Mouse (Mus musculus): ENCODE measurements around the gene Aunip. TPM values are rescaled to one million over a fixed set of nuclear protein-coding genes. Genes with fewer than 3 reads are reported as not detected.
"Not testable (repeated sequence)": the region's sequence is repeated elsewhere in the genome, so short reads cannot be mapped to it uniquely, and the experiment has no call there.

Aunip gene
- polyA plus RNA-seq, 1 experiment from 2014 or later: 2.8 TPM

- Histone ChIP-seq H3K9me3 (no peaks in the 10 kb centered on the region), H3K4me3 (no peak overlapping the region), H3K4me1 (replicated peaks) (peaks cover 6% of the 10 kb centered on the region), H3K9ac (no peak overlapping the region), H3K36me3 (no peaks in the 10 kb centered on the region), H3K27me3 (no peaks in the 10 kb centered on the region), H3K4me2 (no peak overlapping the region), H3K27ac (no peak overlapping the region)
- WGBS: 89% methylated on average over 11 of the region's 11 CpGs
- ATAC-seq (ENCODE audit: low FRiP score): no peak
Measured at GRCm38 (mm10) chr4:134489986-134490665, 20.7 kb upstream of the Aunip start.

- ATAC-seq (ENCODE audit: low FRiP score): no peak
- Histone ChIP-seq H3K27me3 (peaks cover 4% of the 10 kb centered on the region; the same call in 1 of the 2 replicates), H3K9me3 (no peaks in the 10 kb centered on the region), H3K4me3 (no peak overlapping the region), H3K27ac (no peak overlapping the region), H3K9ac (no peak overlapping the region), H3K4me1 (replicated peaks) (peaks cover 16% of the 10 kb centered on the region), H3K36me3 (no peaks in the 10 kb centered on the region), H3K4me2 (no peak overlapping the region)
- 81% methylated on average over 6 of the region's 6 CpGs for WGBS
Measured at GRCm38 (mm10) chr4:134491716-134492115, 19.1 kb upstream of the Aunip start.

- H3K36me3 ChIP-seq; H3K4me2 ChIP-seq; H3K4me3 ChIP-seq; H3K27ac ChIP-seq; ATAC-seq (ENCODE audit: low FRiP score); H3K9ac ChIP-seq; H3K27me3 ChIP-seq; H3K9me3 ChIP-seq: not testable (repeated sequence)
- H3K4me1 ChIP-seq (replicated peaks): peaks cover 35% of the 10 kb centered on the region
- WGBS: 90% methylated on average over 6 of the region's 6 CpGs
Measured at GRCm38 (mm10) chr4:134494161-134494560, 16.6 kb upstream of the Aunip start.

- ATAC-seq (ENCODE audit: low FRiP score): no peak
- peaks cover 4% of the 10 kb centered on the region; the same call in 1 of the 2 replicates for H3K27me3 ChIP-seq
- 68% methylated on average over 16 of the region's 16 CpGs for WGBS
- no peaks in the 10 kb centered on the region for H3K9me3 ChIP-seq
- H3K9ac ChIP-seq: no peak overlapping the region
- peak overlapping the region; percentile 23; the same call in 1 of the 2 replicates for H3K27ac ChIP-seq
- H3K4me1 ChIP-seq (replicated peaks): peaks cover 35% of the 10 kb centered on the region
- no peaks in the 10 kb centered on the region for H3K36me3 ChIP-seq
- no peak overlapping the region for H3K4me3 ChIP-seq
- no peak overlapping the region for H3K4me2 ChIP-seq
Measured at GRCm38 (mm10) chr4:134494780-134495545, 15.8 kb upstream of the Aunip start.

- 67% methylated on average over 5 of the region's 5 CpGs for WGBS
- no peak overlapping the region for H3K9ac ChIP-seq
- H3K27me3 ChIP-seq: peaks cover 4% of the 10 kb centered on the region; the same call in 1 of the 2 replicates
- H3K9me3 ChIP-seq: no peaks in the 10 kb centered on the region
- ATAC-seq (ENCODE audit: low FRiP score): no peak
- no peak overlapping the region for H3K27ac ChIP-seq
- H3K4me3 ChIP-seq: no peak overlapping the region
- H3K36me3 ChIP-seq: no peaks in the 10 kb centered on the region
- H3K4me1 ChIP-seq (replicated peaks): peaks cover 35% of the 10 kb centered on the region
- H3K4me2 ChIP-seq: no peak overlapping the region
Measured at GRCm38 (mm10) chr4:134495546-134495923, 15.3 kb upstream of the Aunip start.

- H3K9ac ChIP-seq: peak within 1 kb of the TSS; percentile 79
- WGBS: 2% methylated on average over 35 of the region's 35 CpGs
- H3K4me2 ChIP-seq: peak within 1 kb of the TSS; percentile 85
- H3K4me3 ChIP-seq: peak within 1 kb of the TSS; percentile 54
- peaks cover 35% of the 10 kb centered on the region for H3K4me1 ChIP-seq (replicated peaks)
- H3K27ac ChIP-seq: peak within 1 kb of the TSS; percentile 80
- no peaks in the 10 kb centered on the region for H3K36me3 ChIP-seq
- no peaks in the 10 kb centered on the region for H3K9me3 ChIP-seq
- peak; percentile 75 for ATAC-seq (ENCODE audit: low FRiP score)
- H3K27me3 ChIP-seq: peaks cover 4% of the 10 kb centered on the region; the same call in 1 of the 2 replicates
Measured at GRCm38 (mm10) chr4:134496595-134497210, 14.1 kb upstream of the Aunip start, which contains the start of gene Paqr7. Gene Paqr7 (plus strand): TSS chr4:134496697.

GRCm38 (mm10) chr4:134497223-134497622, 13.6 kb upstream of the Aunip start:
- Histone ChIP-seq H3K9me3 (no peaks in the 10 kb centered on the region), H3K27ac (peak overlapping the region; percentile 80), H3K27me3 (peaks cover 4% of the 10 kb centered on the region; the same call in 1 of the 2 replicates), H3K9ac (peak overlapping the region; percentile 79), H3K36me3 (no peaks in the 10 kb centered on the region), H3K4me1 (replicated peaks) (peaks cover 35% of the 10 kb centered on the region), H3K4me3 (peak overlapping the region; percentile 54), H3K4me2 (peak overlapping the region; percentile 85)
- 13% methylated on average over 6 of the region's 6 CpGs for WGBS
- peak; percentile 53 for ATAC-seq (ENCODE audit: low FRiP score)

GRCm38 (mm10) chr4:134497986-134498731, 12.6 kb upstream of the Aunip start:
- peak overlapping the region; percentile 54 for H3K4me3 ChIP-seq
- H3K9ac ChIP-seq: peak overlapping the region; percentile 79; the same call in 1 of the 2 replicates
- peaks cover 35% of the 10 kb centered on the region for H3K4me1 ChIP-seq (replicated peaks)
- H3K4me2 ChIP-seq: peak overlapping the region; percentile 85
- 0 out of 2 replicates have a peak, but pooled peaks have one; percentile 40 for ATAC-seq (ENCODE audit: low FRiP score)
- 66% methylated on average over 12 of the region's 12 CpGs for WGBS
- H3K9me3 ChIP-seq: no peaks in the 10 kb centered on the region
- H3K27ac ChIP-seq: peak overlapping the region; percentile 80
- no peaks in the 10 kb centered on the region for H3K36me3 ChIP-seq
- peaks cover 4% of the 10 kb centered on the region; the same call in 1 of the 2 replicates for H3K27me3 ChIP-seq

GRCm38 (mm10) chr4:134498983-134499382, 11.8 kb upstream of the Aunip start:
- H3K36me3 ChIP-seq; H3K4me3 ChIP-seq; H3K9me3 ChIP-seq; ATAC-seq (ENCODE audit: low FRiP score); H3K27me3 ChIP-seq; H3K9ac ChIP-seq: not testable (repeated sequence)
- WGBS: 85% methylated on average over 6 of the region's 6 CpGs
- Histone ChIP-seq H3K4me2 (peak overlapping the region; percentile 85; the same call in 1 of the 2 replicates), H3K27ac (peak overlapping the region; percentile 80), H3K4me1 (replicated peaks) (peaks cover 35% of the 10 kb centered on the region)

- no peak for ATAC-seq (ENCODE audit: low FRiP score)
- H3K27me3 ChIP-seq: no peaks in the 10 kb centered on the region
- 93% methylated on average over 6 of the region's 6 CpGs for WGBS
- H3K4me1 ChIP-seq (replicated peaks): peaks cover 23% of the 10 kb centered on the region
- H3K27ac ChIP-seq: no peak overlapping the region
- no peak overlapping the region for H3K9ac ChIP-seq
- no peak overlapping the region for H3K4me2 ChIP-seq
- no peak overlapping the region for H3K4me3 ChIP-seq
- H3K36me3 ChIP-seq: no peaks in the 10 kb centered on the region
- no peaks in the 10 kb centered on the region for H3K9me3 ChIP-seq
Measured at GRCm38 (mm10) chr4:134501095-134501494, 9.7 kb upstream of the Aunip start.

- H3K27ac ChIP-seq: no peak overlapping the region
- H3K4me1 ChIP-seq (replicated peaks): no peaks in the 10 kb centered on the region
- no peak overlapping the region for H3K4me3 ChIP-seq
- no peak overlapping the region for H3K9ac ChIP-seq
- WGBS: 82% methylated on average over 4 of the region's 4 CpGs
- no peak overlapping the region for H3K4me2 ChIP-seq
- H3K27me3 ChIP-seq: 0 out of 2 replicates have a peak, but pooled peaks cover 3% of the 10 kb centered on the region
- H3K9me3 ChIP-seq: no peaks in the 10 kb centered on the region
- H3K36me3 ChIP-seq: peaks cover 18% of the 10 kb centered on the region
- ATAC-seq (ENCODE audit: low FRiP score): no peak
Measured at GRCm38 (mm10) chr4:134503686-134504357, 7.0 kb upstream of the Aunip start.
